Mouse (Mus musculus): ENCODE data around the gene Tns3. TPM values are rescaled to one million over a fixed set of nuclear protein-coding genes. Genes with fewer than 3 reads are reported as not detected.
"Not testable (repeated sequence)": the region's sequence is repeated elsewhere in the genome, so short reads cannot be mapped to it uniquely, and the experiment has no call there.

The Tns3 gene
- total RNA-seq, 2 experiments from 2014 or later = 29.6 to 30.6 TPM

DNA sequence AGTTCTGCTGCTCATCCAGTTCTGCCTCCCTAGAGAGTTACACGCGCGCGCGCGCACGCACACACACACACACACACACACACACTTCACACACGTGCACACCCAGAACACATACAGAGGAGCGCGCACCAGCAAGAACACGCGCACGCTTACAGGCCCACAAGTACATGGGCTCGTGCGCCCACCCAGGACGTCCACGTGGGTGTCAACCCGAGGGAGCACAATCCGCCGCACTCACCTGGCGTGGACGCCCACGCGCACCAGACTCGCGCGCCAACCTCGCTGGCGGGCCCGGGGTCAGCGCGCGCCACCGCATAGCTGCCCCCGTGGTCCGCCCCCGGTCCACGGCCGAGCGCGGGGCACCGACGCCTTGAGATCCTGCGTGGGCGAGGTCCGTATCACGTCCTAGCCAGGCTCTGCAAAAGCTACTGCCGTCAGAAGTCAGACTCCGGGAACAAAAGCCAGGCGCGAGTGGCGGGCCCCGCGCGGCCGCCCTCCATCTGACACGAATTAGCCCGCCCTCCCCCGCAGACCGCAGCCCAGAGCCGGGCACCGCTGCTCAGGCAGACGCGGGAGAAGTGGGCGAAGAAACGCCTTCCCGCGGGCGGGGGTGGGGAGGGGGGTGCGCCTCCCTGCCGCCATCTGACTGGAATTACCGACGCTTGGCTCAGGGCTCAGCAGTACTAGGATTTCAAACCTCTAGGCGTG lies 40.0 kb downstream of the Tns3 start:
- DNase-seq (ENCODE audit: low spot score in 2 of 2) = peak; percentile 29 to 55

DNA sequence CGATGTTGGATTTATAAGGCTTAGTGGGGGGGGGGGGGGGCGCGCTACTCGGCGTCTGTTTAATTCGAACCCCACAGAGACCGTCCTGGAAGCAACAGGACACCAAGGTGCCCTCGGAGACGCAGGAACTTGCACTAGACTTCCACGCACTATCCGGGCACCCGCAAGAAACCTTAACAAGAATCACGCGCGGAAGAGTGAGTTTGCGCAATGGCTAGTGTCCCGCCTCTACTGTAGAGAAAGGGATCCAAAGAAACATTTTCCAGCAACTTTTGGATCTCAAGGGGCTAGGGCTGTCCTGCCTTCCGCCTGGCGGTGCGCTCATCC lies 40.5 kb downstream of the Tns3 start:
- no peak for DNase-seq (ENCODE audit: low spot score in 2 of 2)

DNA sequence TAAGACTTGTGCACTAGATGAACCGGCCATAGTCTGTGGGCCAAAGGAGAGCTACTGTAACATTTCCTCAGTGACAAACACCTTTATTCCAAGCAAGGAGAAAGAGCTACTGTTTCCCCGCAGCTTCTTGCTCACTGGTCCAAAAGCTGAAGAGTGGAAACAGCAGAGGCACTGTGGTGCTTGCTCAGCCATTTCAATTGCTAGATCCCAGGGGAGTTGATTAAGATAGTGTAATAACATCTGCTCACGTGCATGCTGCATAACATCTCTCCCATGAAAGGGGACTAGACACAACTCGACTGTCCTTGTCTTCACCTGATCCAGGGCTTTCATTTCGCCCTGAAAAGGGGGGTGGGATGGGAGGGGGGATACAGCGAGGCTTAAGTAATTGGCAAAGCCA lies 41.7 kb downstream of the Tns3 start:
- DNase-seq (ENCODE audit: low spot score in 2 of 2) = no peak

DNA sequence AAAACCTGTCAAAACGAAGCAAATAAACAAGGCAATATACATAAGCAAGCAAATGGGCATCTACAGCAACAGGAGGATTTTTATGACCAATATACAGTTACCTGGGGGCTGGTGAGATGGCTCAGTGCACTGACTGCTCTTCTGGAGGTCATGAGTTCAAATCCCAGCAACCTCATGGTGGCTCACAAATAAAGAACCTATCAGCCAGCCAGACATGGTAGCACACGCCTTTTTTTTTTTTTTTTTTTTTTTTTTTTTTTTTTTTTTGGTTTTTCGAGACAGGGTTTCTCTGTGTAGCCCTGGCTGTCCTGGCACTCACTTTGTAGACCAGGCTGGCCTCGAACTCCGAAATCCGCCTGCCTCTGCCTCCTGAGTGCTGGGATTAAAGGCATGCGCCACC lies 45.2 kb downstream of the Tns3 start:
- not testable (repeated sequence) for DNase-seq (ENCODE audit: low spot score in 2 of 2)

DNA sequence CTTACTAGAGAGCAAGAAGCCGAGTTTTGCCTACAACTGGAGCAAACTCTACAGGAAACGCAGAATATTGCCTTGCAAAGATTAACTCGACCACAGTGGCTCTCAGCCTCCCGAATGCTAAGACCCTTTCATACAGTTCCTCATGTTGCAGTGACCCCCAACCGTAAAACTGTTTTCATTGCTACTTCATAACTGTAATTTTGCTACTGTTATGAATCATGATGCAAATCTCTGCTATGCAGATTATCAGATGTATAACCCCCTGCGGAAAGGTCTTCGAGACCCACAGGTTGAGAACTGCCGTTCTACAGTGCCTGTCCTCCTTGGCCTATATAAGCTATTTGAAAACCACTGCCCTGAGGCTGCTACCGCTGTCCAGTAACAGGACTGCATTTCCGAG lies 46.0 kb downstream of the Tns3 start:
- DNase-seq (ENCODE audit: low spot score in 2 of 2) = no peak

DNA sequence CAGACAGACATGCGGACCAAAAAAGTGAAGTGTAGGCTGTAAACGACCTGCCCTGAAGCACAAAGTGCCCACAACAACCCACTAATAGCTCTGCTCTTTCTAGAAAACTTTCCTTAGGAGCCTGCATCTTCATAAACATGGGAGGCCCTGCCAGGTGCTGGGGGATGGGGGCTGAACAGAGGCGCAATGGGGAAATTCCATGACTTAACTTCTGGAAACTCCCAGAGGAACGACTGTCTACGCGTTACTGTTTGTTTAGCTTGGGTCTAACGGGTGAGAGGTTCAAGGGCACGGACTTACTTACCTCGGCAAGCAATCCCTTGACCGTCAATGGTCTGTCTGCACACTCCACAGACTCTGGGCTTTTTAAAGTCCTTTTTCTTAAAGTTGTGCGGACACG lies 48.9 kb downstream of the Tns3 start:
- no peak for DNase-seq (ENCODE audit: low spot score in 2 of 2)

DNA sequence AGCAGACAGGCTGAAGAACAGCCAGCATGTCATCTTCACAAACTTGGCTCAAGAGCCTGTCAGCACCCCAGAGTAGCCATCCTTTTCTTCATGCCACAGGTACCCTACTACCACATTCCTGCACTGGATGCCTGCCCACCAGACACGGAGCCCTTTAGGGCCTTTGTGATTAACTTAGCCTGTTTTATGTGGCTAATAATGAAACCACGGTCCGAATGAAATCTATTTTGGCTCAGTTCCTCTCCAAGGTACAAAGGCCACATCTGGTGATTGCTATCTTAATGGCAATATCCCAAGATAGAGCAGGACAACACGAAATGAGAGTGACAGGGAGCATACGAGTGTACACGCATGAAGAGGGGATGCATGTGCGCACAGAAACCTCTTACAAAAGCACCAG lies 53.9 kb downstream of the Tns3 start:
- no peak for DNase-seq (ENCODE audit: low spot score in 2 of 2)

DNA sequence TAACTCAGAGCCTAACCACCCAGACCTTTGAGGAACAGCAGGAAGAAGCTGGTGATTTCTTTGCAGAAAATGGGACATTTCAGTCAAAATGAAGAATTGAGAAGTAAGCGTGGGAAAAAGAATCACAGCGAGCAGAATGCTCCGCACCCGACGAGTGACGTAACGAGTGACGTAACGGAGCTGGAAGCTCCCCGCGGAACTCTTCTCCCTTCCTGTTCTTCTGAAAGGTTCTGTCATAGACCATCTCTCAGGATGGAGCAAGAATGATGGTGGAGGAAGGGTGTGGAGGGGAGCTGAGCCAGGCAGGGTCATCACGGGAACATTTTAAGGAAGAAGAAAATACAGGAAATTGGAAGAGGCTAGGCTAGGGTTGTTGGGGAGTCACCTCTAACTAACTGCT lies 54.5 kb downstream of the Tns3 start:
- DNase-seq (ENCODE audit: low spot score in 2 of 2) = no peak

DNA sequence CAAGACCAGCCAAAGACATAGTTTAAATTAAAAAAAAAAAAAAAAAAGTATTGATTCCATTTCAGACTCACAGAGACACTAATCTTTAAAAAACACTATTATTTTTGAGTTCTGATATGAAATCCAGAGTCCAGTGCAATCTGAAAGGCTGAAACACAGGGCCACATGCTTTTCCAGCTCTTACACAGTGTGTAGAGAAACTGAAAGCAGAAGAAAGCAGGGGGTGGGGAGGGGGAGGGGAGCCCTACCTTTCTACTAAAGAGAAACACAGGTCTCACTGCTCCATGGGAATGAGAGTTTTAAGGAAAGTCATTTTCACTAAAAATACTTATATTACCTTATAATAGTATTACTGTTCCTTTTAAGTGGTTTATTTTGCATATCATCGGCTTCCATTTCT lies 57.2 kb downstream of the Tns3 start:
- no peak for DNase-seq (ENCODE audit: low spot score in 2 of 2)

DNA sequence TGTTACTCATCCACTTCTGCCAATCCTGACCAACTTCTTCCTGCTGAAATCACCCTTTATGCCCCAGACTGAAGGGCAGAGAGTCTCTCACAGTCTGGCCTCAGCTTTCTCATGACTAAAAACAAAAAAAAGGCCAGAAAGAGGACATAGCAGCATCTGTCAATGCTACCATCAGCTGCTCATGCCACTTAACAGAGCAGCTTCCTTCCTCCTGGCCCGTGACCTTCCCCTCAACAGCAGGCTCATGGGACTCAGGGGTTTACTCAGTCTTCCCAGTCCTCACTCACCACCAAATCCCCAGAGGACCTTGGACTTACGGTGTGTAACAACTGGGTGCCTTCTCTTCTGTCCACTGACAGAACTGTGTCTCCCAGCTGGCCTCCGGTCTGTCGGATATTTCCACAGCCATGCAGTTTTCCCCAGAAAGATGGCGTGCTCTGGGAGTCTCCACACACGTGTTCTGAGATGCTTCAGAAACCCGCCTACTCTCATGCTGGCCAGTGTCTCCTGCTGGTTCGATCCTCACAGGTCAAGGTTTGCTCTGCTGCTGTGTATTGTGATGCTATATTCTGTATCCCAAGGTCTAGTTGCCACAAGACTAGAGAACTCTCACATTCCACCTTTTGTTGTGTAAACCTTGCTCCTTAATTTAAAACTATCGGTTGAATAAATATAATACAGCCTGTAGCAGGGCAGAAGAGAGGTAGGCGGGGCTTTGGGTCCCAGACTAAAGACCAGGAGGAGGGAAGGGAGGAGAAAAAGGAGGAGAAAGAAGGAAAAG lies 59.4 kb downstream of the Tns3 start:
- no peak for DNase-seq (ENCODE audit: low spot score in 2 of 2)

DNA sequence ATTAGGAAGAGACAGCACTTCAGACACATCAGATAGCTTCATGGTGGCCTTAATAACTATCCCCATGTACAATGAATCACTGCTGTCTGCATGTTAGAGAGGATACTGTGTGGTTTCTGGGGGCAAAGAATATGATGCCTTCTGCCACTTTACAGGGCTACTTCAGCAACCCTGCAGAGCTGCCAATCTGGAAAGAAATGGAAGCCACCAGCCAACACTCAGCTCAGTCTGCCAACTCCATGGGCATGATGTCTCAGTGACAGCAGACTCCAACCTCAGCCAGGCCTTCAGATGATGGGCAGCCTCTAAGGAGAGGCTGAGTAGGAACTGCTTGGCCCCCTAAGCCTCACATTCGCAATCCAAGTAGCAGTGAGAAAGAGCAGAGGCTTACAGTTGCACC lies 61.7 kb downstream of the Tns3 start:
- no peak for DNase-seq (ENCODE audit: low spot score in 2 of 2)

DNA sequence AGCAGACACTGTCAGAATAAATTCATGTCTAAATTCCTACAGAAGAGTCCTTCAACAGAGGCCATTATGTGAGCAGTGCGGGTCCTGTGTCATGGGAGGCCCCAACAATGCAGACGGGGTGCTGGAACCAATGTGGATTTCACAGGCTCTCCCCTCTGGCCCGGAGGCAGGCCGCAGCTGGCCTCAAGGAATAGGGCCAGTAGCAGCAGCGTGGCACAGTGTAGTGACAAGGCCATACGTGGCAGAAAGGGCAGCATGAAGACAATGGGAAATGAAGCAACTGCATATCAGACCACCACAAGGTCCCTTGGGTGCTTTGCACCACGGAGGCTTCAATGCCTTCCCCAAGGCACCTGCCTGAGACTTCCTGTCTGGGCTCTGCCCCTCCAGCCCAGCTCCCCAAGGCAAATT lies 62.9 kb downstream of the Tns3 start:
- DNase-seq (ENCODE audit: low spot score in 2 of 2) = no peak

DNA sequence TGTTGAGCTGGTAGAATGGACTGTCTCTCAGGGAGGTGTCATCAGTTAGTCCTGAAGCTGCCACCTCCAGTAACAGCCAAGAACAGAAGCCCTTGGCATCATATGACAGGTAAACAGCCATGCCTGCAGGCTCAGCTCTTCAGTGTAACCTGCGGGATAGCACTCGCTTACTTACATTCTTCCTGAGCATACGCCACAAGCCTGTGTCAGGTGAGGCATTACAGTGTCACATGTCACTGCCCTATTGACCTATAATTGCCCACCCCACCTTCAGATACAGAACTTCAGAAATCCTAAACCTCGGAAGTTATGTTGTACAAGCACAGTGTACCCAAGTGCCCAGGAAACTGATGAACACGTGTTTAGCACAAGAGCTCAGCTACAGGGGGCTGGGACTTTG lies 68.7 kb downstream of the Tns3 start:
- no peak for DNase-seq (ENCODE audit: low spot score in 2 of 2)

DNA sequence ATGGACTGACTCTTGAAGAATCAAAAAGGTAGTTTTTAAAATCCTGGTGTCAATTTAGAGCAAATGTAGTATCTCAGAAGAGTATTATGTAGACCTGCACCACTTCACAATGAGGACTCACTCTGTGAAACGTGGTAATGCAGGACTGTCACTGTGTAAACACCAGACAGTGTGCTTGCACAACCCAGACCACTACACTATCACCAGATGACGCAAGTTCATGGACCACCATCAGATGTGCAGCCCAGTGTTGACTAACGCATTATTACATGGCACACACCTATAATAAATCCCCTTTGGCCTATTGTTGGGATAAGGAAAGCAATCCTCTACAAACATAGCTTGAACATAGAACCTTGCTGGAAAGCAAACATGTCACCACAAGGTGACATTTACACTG lies 71.2 kb downstream of the Tns3 start:
- no peak for DNase-seq (ENCODE audit: low spot score in 2 of 2)

DNA sequence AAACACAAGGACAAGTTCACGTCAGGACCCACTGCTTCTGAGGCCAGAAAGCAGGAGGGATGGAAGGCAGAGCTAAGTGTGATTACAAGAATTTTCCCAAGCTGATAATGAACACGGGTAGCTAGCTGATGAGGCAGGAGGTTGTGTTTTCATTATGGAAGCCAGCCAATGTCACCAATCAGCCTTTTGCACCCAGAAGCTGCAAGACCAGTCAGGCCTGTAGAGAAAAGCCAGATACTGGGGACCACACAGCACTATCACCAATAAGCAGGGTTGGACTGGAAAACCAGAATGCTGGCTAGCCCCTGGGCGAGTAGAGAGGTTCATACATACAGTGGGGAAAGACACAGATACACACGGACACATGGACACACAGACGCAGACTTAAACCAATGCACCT lies 73.1 kb downstream of the Tns3 start:
- no peak for DNase-seq (ENCODE audit: low spot score in 2 of 2)

DNA sequence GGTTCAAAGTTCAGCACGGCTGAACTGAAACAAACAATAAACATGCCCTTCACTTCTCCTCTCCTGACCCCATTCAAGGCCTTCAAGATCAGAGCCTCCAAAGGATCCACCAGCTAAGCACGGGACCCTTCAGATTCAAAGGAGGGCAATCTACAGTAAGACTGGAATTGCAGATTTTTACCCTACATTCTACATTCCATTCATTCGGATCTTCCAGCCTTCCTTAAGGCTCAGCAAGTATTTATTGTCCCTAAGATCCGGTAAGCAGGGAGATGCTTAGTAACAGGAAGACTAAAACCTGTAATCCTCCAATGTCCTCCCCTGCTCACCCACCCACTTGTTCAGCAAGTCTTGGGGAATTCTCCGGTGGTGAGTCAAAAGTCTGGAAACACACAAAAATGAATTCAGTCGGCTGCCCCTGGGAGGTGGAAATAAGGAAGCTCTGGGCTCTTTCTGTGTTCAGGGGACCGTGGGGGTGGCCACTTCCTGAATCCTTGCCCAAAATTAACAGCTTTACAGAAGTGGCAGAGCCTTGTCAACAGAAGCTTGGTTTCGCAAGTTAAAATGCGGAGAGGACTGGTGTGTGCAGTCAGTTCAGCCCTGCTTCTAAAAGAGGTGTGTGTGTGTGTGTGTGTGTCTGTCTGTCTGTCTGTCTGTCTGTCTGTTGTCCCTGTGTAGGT lies 75.0 kb downstream of the Tns3 start:
- no peak for DNase-seq (ENCODE audit: low spot score in 2 of 2)

DNA sequence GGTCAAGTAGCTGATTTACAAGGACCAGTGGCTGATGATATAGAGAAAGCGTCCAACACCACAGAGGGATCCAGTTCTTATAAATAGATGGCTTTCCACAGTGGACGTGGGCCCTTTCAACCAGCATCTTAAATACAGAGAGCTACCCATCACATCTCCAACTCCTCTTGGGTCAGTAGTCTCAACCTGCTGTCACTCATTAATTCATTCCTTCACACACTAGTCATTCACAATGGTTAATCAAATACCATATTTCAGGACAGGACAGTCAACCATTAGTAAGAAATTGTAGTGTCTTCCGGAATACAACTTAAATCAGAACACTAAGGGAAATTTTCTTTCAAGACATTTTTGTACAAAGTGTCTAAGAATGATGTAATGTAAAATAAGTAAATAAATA lies 76.4 kb downstream of the Tns3 start:
- no peak for DNase-seq (ENCODE audit: low spot score in 2 of 2)

DNA sequence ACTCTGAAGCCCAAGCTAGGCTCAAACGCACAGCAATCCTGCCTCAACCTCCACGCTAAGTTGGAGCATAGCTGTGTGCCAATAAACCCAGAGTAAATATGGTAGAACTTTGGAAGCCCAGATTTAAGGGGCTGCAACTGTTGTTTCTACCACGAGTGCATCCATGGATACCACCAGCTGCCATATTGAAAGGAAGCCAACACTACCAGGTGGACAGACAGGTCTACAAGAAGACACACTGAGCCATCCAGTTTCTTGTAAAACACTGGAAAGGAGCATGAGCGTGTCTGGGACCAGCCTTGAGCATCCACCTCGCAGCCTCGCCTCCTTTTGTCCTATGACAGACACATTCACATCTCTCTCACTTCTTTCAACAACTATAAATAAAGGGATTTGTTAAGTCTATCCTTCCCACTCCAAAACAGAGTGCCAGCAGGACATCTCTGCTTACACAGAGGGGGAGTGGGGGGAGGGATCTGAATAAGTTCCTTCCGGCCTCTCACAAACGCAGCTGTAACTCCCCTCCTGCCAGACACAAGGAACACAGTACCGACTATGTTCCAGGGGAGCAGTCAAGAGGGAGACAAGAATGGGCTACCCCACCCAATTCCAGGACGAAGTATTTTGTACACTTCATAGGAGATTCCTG lies 77.2 kb downstream of the Tns3 start:
- DNase-seq (ENCODE audit: low spot score in 2 of 2) = no peak

DNA sequence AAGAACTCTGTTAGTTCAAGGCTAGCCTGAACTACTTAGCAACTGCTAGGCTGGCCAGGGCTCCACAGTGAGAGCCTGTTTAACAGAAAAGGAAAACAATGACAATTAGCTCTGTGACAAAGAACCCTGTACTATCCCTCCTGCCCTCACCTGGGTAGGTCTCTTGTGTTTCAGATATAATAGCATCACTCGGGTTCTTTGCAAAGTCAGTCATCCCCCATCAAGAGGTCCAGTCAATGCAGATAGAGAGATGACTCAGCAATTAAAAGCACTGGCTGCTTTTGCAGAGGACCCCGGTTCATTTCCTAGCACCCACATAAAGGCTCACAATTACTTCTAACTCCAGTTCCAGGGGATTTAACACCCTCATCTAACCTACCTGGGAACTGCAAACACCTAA lies 78.0 kb downstream of the Tns3 start:
- no peak for DNase-seq (ENCODE audit: low spot score in 2 of 2)

DNA sequence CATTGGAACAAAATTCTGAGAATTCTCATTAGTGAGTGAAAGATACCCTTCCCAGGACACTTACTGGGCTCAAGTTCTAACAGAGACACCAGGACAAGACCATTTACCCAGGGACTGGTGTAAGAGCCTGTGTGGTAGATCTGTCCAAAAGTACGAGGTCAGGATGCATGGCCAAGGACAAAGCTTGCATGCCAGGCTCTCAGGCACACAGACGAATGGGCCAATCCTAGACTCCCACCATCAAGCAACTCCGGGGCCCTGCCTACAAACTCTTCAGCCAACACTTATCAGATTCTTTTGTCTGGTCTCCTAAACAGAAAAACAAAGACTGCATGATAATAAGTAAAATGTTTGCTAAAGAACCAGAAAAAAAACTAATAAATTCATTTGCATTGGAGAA lies 78.6 kb downstream of the Tns3 start:
- no peak for DNase-seq (ENCODE audit: low spot score in 2 of 2)

DNA sequence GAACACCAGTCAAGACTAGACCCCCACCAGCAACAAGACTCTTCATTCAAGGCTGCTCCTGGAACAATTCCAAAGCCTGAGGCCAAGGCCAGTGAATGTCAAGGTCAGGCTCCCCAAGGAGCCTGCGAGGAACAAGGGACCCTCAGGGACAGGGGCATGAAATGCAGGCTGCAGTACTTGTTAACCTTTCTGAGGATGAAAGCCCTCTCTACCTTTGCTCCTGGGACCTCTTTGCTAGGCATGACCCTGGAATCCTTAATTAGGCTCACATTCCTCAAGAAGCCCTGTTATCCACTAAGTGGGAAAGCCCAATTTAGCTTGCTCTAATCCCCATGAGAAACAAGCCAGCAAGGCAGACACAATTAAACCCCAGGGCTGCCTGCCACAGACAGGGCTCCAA lies 79.4 kb downstream of the Tns3 start:
- no peak for DNase-seq (ENCODE audit: low spot score in 2 of 2)

DNA sequence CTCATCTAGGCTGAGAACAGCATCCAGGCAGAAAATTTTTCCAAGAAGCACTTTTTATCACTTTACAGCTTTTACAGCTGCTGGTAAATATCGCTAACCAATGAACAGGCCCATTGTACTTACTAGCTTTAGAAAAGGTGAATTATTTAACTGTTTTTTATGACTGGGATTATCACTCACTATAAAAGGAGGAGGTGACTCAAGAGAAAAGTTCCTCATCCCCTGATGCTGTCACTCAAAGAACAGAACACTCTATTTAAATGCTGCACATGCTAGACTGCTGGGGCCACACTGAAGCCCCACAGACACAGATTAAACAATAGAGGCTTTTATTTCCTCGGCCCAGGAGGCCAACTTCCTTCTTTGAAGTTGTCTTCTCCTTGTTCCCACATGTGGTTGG lies 80.0 kb downstream of the Tns3 start:
- DNase-seq (ENCODE audit: low spot score in 2 of 2) = no peak
